Mouse (Mus musculus): Measurements from ENCODE around the gene Epb41l4b. TPM values are rescaled to one million over a fixed set of nuclear protein-coding genes. Genes with fewer than 3 reads are reported as not detected.

Gene Epb41l4b
- total RNA-seq, 2 experiments from 2014 or later = 33.0 to 38.8 TPM

DNA sequence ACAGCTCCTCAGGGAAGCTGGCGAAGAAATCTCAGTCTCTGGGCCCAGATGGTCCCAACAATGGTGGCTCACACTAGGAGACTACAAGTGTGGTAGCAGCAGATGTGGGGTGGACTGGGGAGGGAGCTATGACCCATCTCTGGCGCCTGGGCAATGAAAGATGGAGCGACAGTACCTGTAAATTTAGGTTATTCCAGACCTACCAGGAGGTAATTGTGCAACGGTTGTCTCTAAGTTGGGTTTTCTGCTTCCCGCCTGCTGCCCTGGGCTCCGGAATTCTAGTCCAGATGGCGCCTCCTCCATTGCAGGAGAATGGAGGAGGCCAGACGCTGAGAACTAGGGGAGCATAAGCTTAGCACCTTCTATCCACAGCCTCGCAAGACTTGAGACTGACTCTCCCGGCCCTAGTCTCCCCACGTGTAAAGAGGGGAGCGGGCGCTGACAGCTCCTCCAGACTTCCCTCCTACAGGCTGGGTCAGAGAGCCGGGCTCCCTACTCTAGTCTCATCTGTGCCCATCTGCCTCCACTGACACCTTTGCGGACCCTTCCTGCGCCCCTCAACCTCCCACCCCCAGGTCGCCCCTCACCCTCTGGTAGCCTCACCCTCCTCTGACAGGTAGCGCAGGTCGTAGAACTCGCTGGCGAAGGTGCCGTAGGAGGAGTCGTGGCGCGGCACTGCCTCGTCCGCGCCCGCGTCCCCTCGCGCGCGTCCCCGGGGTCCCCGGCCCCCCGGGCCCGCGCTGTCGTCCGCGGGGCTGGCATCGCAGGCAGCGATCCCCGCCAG is 153.6 kb downstream of the Epb41l4b start:
- intact Hi-C loops (cut with DNase I) = loop anchor here (5.0 kb wide), 1 partner anchor 42 kb away; the partner anchor contains the start of gene Tmem245
- DNase-seq (ENCODE audit: low spot score in 2 of 2) = peak; percentile 49 to 76

DNA sequence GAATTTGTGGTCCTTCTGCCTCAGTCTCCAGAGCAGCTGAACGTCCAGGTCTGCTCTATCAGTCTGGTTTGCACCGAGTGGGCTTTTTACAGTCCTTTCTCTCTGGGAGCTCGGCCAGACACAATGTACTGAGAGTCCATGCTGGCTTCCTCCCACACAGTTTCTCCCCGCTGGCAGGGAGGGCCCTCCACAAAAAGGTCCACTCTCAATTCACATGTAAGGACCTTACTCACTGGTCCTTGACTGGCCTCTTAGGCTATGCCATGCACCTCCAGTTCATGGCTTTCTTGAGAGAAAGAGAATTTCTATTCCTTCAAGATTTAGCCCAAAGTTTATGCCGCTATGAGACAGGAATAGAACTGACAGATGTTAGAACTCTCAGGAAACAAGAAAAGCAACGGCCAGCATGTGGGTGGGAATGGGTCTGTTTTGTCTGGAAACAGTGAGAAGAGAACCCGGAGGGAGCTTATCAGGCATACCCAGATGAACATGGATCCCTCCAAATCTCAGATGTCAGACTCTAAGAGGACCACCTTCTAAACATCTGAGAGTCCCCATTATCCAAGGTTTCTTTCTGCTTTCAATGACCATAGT is 177.6 kb downstream of the Epb41l4b start:
- intact Hi-C loops (cut with DNase I) = no loop called here
- peak; percentile 65 to 72 for DNase-seq (ENCODE audit: low spot score in 2 of 2)

DNA sequence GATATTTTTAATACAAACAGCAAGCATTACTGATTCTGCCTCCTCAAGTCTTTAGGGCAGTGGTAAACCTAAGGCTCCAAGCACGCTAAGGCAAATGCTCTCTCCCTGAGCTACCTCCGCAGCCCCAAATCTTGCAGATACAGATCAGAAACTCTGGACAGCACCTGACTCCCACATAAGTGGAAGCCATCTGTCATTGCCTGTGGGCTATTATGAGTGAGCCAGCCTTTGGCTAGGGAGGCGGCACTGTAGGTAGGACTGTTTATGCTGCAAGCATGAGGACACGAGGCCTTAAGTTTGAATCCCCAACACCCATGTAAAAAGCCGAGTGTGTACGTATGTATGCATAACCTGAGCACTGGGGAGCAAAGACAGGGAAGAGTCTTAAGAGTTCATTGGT is 179.6 kb downstream of the Epb41l4b start:
- peak; percentile 52 to 65 for DNase-seq (ENCODE audit: low spot score in 2 of 2)
- intact Hi-C loops (cut with DNase I) = no loop called here

DNA sequence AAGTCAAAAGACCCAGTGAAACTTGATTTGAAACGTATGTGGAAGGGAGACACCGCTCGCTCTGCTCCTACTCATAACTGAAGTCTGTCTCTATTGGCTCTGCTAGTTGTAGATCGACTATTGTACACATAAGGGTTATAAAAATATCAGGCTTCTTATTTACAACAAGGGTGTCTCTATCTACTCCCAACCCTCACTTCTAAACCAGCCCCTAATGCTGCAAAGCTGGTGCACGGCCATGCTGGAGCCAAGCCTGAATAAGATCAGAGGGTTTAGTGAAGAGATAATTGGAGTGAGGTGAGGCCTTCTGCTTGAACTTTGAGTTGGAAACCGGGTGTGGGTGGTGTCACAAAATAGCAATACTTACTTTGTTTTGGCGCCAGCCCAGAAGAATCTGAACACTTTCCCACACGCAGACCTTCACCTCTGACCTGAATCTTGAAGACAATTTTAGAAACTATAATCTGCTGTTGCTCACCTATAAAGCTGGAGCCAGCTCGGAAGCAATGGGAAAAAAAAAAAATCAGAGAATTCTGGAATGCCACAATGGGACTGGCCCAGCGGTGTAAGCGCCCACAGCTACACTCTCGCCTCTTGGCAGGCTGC is 181.8 kb downstream of the Epb41l4b start:
- intact Hi-C loops (cut with DNase I) = no loop called here
- no peak for DNase-seq (ENCODE audit: low spot score in 2 of 2)

DNA sequence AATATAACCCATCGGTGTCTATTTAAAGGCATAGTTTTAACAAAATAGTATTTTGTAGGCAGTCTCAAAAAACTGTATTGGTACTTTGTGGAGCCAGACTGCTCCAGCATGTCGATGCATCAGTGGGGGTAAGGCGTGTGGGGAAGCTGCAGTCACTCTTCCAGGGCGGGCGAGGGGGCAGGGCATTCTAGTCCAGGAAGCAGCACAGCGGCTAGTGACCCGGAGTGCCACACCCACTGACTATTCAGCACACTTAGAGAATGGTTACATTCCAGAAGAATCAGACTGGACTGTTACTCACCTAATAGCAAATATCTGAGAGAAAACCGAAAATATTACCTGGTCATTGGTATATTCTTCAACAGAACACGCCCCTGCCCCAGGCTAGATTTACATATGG is 185.7 kb downstream of the Epb41l4b start:
- DNase-seq (ENCODE audit: low spot score in 2 of 2) = no peak
- intact Hi-C loops (cut with DNase I) = no loop called here

DNA sequence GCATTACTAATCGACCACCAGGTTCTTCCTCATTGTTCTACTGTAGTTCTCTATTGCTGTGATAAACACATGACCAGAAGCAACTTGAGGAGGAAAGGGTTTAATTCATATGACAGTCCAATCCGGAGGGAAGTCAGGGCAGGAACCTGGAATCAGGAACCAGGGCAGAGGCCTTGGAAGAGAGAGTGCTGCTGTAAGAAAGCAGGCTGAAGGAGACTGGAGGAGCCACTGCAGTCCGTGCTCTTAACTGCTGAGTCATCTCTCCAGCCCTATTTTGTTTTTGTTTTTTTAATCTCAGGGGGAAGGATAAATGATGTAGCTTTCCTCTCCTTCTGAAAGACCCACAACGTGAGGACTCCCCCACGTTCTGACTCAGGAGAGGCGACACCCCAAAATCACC is 190.0 kb downstream of the Epb41l4b start:
- no peak for DNase-seq (ENCODE audit: low spot score in 2 of 2)
- intact Hi-C loops (cut with DNase I) = no loop called here

DNA sequence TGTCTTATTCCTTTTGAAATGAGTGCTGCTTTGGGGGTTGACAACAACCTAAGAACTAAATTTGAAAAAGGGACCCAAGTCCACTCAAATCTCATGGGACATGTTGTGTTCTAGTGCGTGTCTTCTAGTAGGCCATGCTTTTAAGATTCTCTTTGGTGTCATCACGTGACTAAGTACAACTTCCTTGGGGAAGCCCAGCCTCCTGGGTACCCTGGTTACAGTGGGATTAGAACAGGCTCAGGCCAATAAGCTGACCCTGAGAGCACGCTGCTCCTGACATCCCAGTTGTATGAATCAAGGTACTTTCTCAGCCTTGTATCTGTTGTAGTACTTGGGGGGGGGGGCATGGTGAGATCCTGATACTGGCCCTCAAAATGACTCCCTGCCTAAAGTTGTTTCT is 191.5 kb downstream of the Epb41l4b start:
- DNase-seq (ENCODE audit: low spot score in 2 of 2) = no peak
- intact Hi-C loops (cut with DNase I) = no loop called here

DNA sequence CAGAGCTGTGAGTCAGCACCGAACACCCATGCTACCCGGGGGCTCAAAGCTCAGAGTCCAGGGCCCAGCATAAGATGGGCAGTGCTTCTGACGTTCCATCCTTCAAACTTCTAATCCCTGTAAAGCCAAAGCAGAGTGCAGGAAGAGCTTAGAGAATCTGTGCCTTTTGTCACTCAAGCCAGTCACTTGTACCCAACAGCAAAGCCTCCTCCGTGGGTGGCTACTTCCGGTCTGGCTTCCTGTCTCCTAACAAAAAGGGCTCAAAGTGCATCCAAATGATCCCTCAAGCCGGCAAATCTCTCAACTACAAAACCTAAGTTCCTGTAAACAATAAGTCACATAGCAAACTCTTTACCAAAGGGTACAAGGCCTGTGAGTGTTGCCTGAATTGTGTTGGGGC is 193.7 kb downstream of the Epb41l4b start:
- intact Hi-C loops (cut with DNase I) = loop anchor here (5.0 kb wide), 1 partner anchor 43 kb away; the partner anchor contains the start of gene Frrs1l
- no peak for DNase-seq (ENCODE audit: low spot score in 2 of 2)

DNA sequence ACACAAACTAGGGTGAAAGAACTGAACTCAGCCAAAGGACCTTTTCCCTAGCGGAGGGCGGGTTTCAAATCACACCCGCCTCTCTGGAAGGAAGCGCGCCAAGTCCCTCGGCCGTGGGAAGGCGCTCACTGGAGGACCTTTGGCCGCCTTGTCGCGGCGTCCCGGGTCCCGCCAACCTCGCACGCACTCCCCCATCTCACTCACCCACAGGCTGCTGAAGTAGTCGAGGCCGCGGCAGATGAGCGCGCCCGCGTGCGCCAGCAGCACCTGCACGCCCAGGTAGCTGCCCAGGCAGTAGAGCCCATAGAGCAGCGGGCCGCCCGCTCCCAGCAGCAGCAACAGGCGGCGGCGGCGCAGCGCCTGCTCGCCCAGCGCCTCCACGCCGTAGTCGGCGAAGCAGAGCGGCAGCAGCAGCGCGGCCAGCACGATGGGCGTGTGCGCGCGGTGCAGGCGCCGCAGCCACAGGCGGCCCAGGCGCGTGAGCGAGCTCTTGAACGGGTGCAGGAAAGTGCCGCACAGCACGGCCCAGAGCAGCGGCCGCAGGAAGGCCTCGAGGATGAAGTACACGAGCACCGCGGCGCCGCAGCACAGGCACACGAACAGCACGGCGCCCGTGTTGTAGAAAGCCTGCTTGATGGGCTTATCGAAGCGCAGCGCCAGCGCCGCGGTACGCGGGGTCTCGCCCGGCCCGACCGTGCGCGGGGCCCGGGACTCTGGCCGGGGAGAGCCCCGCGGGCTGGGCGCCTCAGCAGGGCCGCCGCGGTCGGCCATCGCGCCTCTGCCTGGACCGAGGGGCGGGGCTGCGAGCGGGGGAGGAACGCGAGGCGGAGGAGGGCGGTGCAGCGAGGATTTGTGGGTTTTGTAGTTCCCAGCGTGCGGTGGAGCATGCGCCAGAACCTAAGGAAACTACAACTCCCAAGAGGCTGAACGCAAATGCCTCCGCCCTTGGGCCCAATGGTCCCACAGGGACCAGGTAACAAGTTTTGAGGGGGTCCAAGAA is 196.3 kb downstream of the Epb41l4b start, which contains the start of gene Tmem245:
Tmem245 (minus strand) TSS at position 797 of the 1,000 bp plus-strand sequence.
- DNase-seq (ENCODE audit: low spot score in 2 of 2) = peak; percentile 92
- intact Hi-C loops (cut with DNase I) = loop anchor here (5.0 kb wide), 1 partner anchor 45 kb away; the partner anchor contains the start of gene Frrs1l

DNA sequence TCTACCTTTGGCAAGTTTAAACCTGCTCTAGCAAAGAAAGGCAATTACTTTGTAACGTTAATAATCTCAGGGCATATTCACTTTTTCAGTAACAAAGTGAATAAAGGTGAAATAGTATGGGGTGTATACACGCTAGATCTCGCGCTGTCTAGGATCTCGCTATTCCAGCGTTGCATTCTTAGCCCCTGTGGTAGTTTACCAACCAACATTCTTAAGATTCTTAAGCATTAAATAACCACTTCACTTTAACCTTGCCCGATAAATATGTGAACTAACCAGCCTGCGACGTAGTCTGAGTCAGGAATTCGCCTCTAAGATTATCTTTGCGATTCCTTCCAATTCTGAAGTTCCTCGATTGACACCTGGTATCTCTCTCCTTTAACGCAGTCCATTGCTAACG is 197.1 kb downstream of the Epb41l4b start:
- no peak for DNase-seq (ENCODE audit: low spot score in 2 of 2)
- intact Hi-C loops (cut with DNase I) = loop anchor here (5.0 kb wide), 1 partner anchor 46 kb away; the partner anchor contains the start of gene Frrs1l

DNA sequence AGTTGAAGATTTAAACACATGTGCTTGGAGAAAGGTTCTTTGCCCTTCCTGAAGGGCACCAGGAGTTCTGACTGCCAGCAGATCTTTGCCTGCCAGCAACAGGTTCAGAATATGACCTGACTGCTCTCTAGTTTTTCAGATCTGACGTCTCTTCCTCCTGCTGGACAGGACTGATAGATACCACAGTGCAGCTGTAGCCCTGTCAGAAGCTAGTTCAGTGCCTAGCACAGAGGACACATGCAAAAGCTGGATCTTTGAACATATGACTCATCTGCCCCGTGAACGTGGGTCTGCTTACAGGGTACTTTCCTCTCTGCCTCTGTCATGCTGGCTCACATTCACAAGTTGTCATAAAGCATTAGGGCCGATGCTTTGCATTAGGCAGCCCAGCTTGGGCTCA is 199.0 kb downstream of the Epb41l4b start:
- intact Hi-C loops (cut with DNase I) = no loop called here
- DNase-seq (ENCODE audit: low spot score in 2 of 2) = no peak

DNA sequence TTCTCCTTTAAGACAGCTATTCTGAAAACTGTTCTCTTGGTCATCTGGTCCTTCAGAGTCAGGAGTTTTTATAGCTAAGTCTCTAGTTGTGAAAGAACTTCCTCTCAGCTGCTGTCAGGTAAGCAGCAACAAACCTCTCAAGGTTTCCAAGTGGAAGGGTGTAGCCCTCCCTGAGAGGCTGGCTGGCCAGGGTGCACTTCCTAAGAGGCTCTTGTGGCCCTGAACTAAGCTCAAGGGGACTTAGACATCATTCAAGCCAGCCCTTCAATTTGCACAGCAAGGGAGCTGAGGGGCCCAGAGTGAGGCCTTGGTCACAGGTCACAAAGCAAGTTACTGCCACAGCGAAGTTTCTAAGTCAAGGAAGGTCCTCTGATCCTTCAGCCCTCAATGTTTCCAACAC is 200.0 kb downstream of the Epb41l4b start:
- intact Hi-C loops (cut with DNase I) = no loop called here
- DNase-seq (ENCODE audit: low spot score in 2 of 2) = no peak

DNA sequence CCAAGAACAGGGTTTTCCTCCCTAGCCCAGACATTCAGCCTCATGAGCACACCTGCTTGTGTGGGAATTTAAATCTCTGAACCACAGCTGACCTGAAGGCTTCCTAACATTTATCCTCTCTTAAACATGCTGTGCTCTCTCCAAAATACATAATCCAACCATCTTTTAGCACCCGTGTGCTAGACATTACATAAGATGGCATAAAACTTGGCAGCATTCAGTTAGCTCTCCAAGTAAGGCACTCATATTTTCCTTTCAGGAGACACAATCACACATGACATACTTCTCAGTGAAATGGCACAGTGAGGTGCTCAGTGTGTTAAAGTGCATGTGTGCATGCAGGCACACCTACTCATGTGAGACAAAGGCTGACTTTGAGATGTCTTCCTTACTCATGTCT is 200.7 kb downstream of the Epb41l4b start:
- no peak for DNase-seq (ENCODE audit: low spot score in 2 of 2)
- intact Hi-C loops (cut with DNase I) = no loop called here

Other genes starting within 250 kb of the Epb41l4b start
- gene Tmem245, start 196.0 kb downstream of the Epb41l4b start, total RNA-seq (2021) = 10 to 100 TPM; 39.5 to 42.0 TPM
- gene Frrs1l, start 153.0 kb downstream of the Epb41l4b start, total RNA-seq (2021) = 100 to 1,000 TPM; 194 to 206 TPM
- gene Ptpn3, start 158.4 kb upstream of the Epb41l4b start, total RNA-seq (2021) = 10 to 100 TPM; 61.6 to 63.8 TPM

All from left cerebral cortex, postnatal 36 days (tissue).